Mouse (Mus musculus): ENCODE results near the gene Apoc1. TPM values are rescaled to one million over a fixed set of nuclear protein-coding genes. Genes with fewer than 3 reads are reported as not detected.

The Apoc1 gene
- 1.6 and 2.7 TPM in 2 replicates for polyA plus RNA-seq (2012; rRNA removed)

GRCm38 (mm10) chr7:19691873-19692865 is at the start of gene Apoc1:
Gene Apoc1, minus strand, starts transcription at chr7:19692660.

GRCm38 (mm10) chr7:19715239-19716054 is 23.0 kb upstream of the Apoc1 start, which contains the start of gene Tomm40:
Gene Tomm40, minus strand, starts transcription at chr7:19715438.

DNA sequence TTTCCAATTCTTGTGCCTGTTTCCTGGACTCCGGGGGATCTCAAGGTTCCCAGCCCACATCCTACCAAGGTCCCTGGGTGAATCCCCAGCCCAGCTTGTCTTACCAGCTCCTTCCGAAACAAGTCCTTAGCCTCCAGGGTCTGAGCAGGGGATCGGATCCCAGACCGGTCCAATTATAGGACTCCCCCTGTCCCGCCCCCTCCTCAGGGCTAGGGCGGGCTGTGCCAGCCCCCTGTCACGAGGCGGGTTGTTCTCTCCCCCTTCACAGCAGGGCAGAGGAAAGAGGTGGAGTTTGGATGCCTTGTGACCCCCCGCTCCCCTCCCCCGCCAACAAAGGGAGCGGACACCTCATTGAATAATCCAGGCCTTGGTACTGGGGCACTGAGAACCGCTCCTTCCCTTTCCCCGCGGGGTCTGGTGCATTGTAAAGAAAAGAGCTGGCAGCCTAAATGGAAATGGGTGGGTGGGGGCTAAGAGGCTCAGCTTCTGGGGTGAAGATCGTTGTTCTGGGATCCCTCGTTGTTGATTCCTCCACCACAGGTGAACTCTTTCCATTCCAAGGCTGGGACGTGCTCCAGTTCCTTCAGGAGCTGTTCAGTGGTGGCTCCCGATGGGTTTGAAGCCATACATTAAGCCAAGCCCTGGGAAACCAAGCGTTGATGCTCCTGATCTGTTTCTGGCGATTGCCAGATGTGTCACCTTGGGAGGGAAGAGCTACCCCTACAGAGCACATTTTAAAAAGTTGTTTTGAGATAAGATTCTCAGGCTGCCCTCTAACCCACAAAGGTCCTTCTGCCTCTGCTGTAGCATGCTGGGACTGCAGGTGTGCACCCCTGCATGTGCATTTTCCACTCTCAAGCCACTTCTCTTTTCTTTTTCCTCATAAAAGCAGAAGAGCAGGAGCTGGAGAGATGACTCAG is 6.7 kb upstream of the Apoc1 start, which contains the start of gene Apoe:
TSS of gene Apoe (minus strand) at position 282 of the 920 bp plus-strand sequence.

GRCm38 (mm10) chr7:19681202-19681694 is 11.2 kb downstream of the Apoc1 start, which contains the start of the genes Gm44805 and Apoc4:
Gene Gm44805, minus strand, starts transcription at chr7:19681423.
Gene Apoc4, minus strand, starts transcription at chr7:19681479.

GRCm38 (mm10) chr7:19677872-19678271 is 14.6 kb downstream of the Apoc1 start, which contains the start of gene Apoc2:
Gene Apoc2, minus strand, starts transcription at chr7:19677941.

DNA sequence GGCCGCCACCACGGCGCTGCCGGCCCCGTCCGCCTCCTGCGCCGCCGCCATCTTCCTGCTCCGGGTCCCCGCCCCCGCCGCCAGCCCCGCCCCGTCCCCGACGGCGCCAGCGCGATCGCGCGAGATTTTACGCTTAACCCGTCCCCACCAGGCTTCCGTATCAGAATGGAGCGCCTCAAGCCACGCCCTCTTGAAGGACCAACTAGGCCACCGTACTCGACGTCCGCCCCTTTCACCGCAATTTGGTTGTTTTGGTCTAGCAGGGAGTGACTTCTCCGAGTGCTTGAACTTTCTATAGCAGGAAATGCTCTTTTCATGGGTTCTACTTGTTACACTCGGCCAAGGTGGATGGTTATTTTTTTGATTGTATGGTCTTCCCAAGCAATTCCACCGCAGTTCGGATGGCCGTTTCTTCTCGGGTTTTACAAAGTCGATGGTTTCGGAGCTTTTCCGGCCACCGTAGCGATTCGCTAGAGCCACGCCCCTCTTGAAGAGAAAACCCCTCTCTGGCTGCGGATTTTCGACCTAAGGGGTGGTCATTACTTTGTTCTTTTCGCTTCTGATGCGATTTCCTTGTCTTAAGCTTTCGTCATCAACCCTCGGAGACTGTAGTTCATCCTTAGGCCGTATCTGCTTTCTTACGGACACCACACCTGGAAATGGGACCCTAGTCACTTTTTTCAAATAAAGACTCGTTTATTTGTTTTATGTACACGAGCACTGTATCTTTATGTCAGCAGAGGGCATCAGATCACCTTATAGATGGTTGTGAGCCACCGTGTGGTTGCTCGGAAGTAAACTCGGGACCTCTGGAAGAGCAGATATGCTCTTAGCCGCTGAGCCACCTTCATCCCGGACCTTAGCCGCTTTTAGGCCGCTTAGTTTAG is 27.3 kb downstream of the Apoc1 start, which contains the start of gene Clptm1:
TSS of gene Clptm1 (minus strand) at position 79 of the 887 bp plus-strand sequence.

Other genes starting within 250 kb of the Apoc1 start
- 47.3 and 55.6 TPM in 2 replicates for gene Mark4, start 233.8 kb downstream of the Apoc1 start, polyA plus RNA-seq (2012; rRNA removed)
- 0.31 and 0.70 TPM in 2 replicates for gene Exoc3l2, start 229.3 kb downstream of the Apoc1 start, polyA plus RNA-seq (2012; rRNA removed)
- gene Bloc1s3, start 184.3 kb downstream of the Apoc1 start, polyA plus RNA-seq (2012; rRNA removed), result 12.0 and 12.1 TPM in 2 replicates
- 19.9 and 24.6 TPM in 2 replicates for gene Trappc6a, start 184.3 kb downstream of the Apoc1 start, polyA plus RNA-seq (2012; rRNA removed)
- 1.3 TPM in 2 replicates for gene Nkpd1, start 174.8 kb downstream of the Apoc1 start, polyA plus RNA-seq (2012; rRNA removed)
- 112 and 114 TPM in 2 replicates for gene Ppp1r37, start 129.6 kb downstream of the Apoc1 start, polyA plus RNA-seq (2012; rRNA removed)
- 1.2 and 1.5 TPM in 2 replicates for gene Zfp296, start 115.4 kb downstream of the Apoc1 start, polyA plus RNA-seq (2012; rRNA removed)
- gene Gemin7, start 115.1 kb downstream of the Apoc1 start, polyA plus RNA-seq (2012; rRNA removed), result 64.8 and 70.8 TPM in 2 replicates
- 142 and 146 TPM in 2 replicates for gene Clasrp, start 88.2 kb downstream of the Apoc1 start, polyA plus RNA-seq (2012; rRNA removed)
- gene Relb, start 63.2 kb downstream of the Apoc1 start, polyA plus RNA-seq (2012; rRNA removed), result 5.8 and 6.2 TPM in 2 replicates
- 96.6 and 100 TPM in 2 replicates for gene Clptm1, start 27.6 kb downstream of the Apoc1 start, polyA plus RNA-seq (2012; rRNA removed)
- gene Apoc2, start 14.7 kb downstream of the Apoc1 start, polyA plus RNA-seq (2012; rRNA removed), result 0.19 TPM in 1 of 2 replicates, not detected in the other
- gene Gm44805, start 11.2 kb downstream of the Apoc1 start, polyA plus RNA-seq (2012; rRNA removed), result not detected in 2 replicates
- not detected in 2 replicates for gene Apoc4, start 11.2 kb downstream of the Apoc1 start, polyA plus RNA-seq (2012; rRNA removed)
- 863 and 1,072 TPM in 2 replicates for gene Apoe, start 6.5 kb upstream of the Apoc1 start, polyA plus RNA-seq (2012; rRNA removed)
- gene Tomm40, start 22.8 kb upstream of the Apoc1 start, polyA plus RNA-seq (2012; rRNA removed), result 103 and 109 TPM in 2 replicates
- gene Nectin2, start 57.8 kb upstream of the Apoc1 start, polyA plus RNA-seq (2012; rRNA removed), result 37.8 and 38.6 TPM in 2 replicates
- gene Bcam, start 78.4 kb upstream of the Apoc1 start, polyA plus RNA-seq (2012; rRNA removed), result 13.3 and 17.6 TPM in 2 replicates
- gene Cblc, start 104.1 kb upstream of the Apoc1 start, polyA plus RNA-seq (2012; rRNA removed), result 0.20 and 0.48 TPM in 2 replicates
- 0.72 and 2.2 TPM in 2 replicates for gene Bcl3, start 130.1 kb upstream of the Apoc1 start, polyA plus RNA-seq (2012; rRNA removed)
- gene Gm19345, start 159.3 kb upstream of the Apoc1 start, polyA plus RNA-seq (2012; rRNA removed), result 27.6 and 28.4 TPM in 2 replicates
- gene Ceacam16, start 168.6 kb upstream of the Apoc1 start, polyA plus RNA-seq (2012; rRNA removed), result not detected in 2 replicates
- gene Ceacam19, start 195.3 kb upstream of the Apoc1 start, polyA plus RNA-seq (2012; rRNA removed), result not detected in 2 replicates
- gene Pvr, start 228.5 kb upstream of the Apoc1 start, polyA plus RNA-seq (2012; rRNA removed), result 15.3 and 15.9 TPM in 2 replicates

Measured in central nervous system, embryonic 18 days (tissue).